Mouse (Mus musculus) monocyte, adult 5-6 weeks (primary cell): ENCODE results near the gene Rfc2. TPM values are rescaled to one million over a fixed set of nuclear protein-coding genes. Genes with fewer than 3 reads are reported as not detected.

Source experiments
- ATAC-seq: fragments of 153-309, 156-312 bp; replicated peaks from 2 replicates; pipeline ENCODE4 v1.8.0; 2017; ENCODE audit warnings: mild to moderate bottlenecking; ENCODE audit not compliant: low TSS enrichment, insufficient number of reproducible peaks, severe bottlenecking, poor library complexity, low FRiP score
- total RNA-seq: library from RNA; stranded (forward); fragments of 200-1000, 200-491, 200-594 nt; gene quantifications from 3 replicates; pipeline ENCODE4 v1.2.3, GENCODE M21; 2017

Rfc2 gene
- total RNA-seq, 1 experiment from 2014 or later: 50.7 TPM

GRCm38 (mm10) chr5:134592026-134592581 lies 10.9 kb downstream of the Rfc2 start:
- ATAC-seq: no peak

DNA sequence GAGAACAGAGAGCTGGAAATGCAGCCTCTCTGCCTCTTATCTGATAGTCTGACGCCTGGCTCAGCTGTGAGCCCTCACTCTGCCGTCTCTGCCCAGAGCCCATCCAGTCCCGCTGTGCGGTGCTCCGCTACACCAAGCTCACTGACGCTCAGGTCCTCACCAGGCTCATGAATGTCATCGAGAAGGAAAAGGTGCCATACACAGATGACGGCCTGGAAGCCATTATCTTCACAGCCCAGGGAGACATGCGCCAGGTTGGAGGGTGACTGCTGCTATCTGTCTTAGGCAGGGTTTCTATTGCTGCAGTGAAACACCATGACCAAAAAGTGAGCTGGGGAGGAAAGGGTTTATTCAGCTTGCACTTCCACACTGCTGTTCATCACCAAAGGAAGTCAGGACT lies 11.9 kb downstream of the Rfc2 start:
- ATAC-seq: no peak

GRCm38 (mm10) chr5:134597711-134598110 lies 16.5 kb downstream of the Rfc2 start:
- no peak for ATAC-seq

DNA sequence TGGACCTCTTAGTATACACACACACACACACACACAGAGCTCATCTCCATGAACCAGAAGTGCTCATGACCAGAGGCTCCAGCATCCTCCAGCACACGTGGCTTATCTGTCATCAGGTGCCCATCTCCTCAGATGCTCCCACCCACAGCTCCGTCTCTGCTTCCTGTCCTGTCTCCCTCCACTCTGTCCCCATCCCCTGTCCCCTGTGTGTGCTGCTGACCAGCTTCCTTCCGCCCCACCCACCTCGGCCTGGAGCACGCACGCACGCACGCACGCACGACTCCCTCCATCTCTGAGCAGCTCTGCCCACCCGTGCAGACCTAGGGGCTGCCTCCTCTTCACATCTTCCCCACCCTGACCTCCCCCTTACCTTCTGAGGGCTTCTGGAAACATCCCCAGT lies 23.2 kb downstream of the Rfc2 start:
- no peak for ATAC-seq

DNA sequence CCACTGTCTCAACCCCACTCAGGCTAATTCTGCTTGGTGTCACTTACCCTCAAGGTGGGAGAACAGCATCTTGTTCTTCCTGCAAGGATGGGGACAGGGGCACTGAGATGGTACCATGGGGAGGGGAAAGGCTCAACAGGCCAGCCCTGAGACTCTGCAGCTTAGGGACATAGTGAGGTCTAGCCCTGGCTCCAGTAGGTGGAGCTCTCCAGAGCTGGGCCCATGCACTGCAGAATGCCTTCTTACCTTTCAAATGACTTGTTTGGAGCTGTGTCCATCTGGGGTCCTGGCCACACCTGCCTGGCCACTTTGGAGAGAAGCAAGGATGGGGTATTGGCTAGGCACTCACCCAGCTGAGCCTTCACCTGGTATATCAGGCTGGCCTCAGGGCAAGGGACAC lies 25.1 kb downstream of the Rfc2 start:
- ATAC-seq: no peak

DNA sequence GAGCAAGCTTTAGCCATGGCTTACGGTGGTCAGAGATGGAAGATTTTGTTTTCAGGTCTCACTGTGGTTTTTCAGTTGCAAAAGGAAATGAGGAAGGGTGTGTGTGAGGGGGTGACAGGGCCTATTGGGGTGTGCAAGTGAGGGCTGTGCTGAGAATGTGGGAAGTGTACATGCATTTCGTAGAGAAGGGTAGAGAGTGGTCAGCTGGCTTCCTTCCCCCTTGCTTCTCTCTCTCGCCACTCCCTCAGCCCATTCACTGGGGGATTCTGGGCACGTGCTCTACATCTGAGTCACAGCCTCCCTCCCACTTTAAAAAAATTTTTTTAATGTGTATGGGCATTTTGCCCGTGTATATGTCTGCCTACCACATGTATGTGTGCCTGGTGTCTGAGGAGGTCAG lies 26.0 kb downstream of the Rfc2 start:
- peak; percentile 91 for ATAC-seq

DNA sequence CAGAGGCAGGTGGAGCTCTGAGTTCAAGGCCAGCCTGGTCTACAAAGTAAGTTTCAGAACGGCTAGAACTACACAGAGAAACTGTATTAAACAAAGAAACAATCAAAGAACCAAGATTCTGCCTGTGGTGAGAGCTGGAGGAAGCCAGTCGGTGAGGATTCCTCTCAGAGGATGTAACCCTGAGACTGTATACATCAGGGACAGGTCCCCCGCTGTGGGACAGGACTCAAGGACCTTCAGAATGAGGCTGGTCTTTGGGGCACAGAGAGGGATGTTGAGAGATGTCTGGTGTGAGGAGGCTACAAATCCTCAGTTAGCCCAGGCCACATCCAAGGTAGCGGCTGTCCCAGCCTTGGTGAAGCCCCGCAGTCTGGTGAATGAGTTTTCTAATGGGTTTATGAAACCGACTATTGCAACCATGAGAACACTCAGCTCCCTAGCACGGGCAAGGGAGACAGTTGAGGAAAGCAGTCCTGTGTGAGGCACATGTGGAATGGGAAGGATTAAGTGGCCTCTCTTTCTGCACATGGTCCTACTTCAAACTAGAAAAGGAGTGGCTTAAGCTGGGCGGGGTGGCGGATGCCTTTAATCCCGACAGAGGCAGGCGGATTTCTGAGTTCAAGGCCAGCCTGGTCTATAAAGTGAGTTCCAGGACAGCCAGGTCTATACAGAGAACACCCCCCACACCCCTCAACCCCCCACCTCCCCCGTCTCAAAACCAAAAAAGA lies 28.9 kb downstream of the Rfc2 start:
- ATAC-seq: no peak

DNA sequence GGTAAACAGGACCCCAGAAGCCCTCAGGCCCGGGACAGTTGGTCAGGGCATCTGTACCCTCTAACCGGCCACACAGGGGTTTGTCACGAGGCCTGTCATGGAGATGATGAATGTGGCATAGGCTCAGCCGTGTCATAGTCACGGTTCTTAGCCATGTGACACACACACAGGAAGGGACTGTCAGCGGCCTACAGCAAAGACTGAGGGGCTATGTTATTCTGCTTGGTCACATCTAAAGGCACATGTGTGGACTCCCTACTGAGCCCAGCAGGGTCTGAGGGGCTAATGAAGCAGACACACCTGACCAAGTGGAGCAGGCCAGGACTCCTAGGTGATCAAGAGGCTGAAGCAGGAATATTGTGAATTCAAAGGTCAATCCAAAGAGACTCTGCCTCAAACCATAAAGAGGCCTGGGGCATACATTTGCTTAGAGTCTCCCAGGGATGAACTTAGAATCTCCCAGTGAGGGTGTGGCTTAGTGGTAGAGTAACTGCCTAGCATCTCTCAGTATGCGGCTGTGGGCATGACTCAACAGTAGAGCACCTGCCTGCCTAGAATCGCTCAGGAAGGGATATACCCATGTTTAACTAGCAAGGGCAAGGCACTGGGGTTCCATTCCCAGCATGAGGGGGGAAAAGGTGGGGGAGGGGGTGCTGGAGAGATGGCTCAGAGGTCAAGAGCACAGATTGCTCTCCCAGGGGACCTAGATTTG lies 30.8 kb downstream of the Rfc2 start:
- ATAC-seq: no peak

DNA sequence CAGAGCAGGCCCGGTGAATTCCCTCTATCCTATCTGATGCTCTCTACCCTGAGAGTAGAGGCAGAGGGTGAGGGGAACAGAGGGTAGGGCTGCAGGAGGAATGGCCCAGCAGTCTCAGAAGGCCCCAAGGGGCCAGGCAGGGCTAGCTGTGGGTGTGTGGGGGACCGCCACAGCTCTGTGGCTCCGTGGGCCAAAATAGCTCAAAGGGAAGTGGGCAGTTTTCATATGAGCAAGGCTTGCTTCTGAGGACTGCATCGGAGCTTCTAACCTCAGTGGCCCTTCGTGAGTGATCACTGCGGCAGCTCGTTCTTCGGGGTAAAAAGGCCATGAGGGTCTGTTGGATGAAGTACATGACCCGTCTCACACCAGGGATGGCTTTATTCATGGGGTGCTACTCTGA lies 32.6 kb downstream of the Rfc2 start:
- peak; percentile 37; the same call in 1 of the 2 replicates for ATAC-seq

DNA sequence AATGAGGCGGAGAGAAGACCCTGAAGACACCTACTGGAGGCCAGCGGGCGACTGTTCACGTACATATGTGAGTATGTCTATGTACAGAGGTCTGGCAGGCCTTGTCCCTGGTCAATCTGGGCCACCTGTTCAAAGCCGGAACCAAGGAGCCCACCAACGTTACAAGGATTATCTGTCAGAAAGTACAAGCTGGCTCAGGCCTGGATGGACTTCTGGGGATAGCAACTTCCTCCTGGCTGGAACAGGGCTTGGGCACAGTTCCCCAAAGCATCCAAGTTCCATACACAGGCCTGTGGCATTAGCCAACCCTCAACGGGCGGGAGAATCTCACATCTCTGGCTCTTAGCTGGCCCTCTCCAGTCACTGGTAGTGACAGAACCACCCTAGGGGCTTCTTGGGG lies 33.1 kb downstream of the Rfc2 start:
- peak; percentile 19 for ATAC-seq

GRCm38 (mm10) chr5:134614802-134615201 lies 33.6 kb downstream of the Rfc2 start, which contains the start of gene Lat2:
Gene Lat2, minus strand, starts transcription at chr5:134615025.
- peak; percentile 67 for ATAC-seq

- no peak; the same call in 1 of the 2 replicates for ATAC-seq
Measured at GRCm38 (mm10) chr5:134615380-134615779, 34.2 kb downstream of the Rfc2 start.

DNA sequence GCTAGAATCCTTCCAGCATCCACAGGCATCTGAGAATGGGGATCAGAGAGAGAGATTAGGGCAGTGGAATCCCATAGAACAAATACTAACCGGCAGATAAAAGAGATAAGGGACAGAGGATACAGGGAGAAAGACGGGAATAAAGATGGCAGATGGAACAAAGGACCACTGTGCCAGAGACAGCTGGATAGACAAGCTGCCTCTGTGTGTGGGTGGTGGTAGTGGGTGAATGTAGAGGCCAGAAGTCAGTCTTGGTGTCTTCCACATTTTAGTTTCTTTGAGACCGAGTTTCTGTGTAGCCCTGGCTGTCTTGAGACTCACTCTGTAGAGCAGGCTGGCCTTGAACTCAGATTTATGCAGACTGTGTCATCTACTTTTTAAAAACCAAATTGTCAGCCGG lies 34.6 kb downstream of the Rfc2 start:
- ATAC-seq: no peak

DNA sequence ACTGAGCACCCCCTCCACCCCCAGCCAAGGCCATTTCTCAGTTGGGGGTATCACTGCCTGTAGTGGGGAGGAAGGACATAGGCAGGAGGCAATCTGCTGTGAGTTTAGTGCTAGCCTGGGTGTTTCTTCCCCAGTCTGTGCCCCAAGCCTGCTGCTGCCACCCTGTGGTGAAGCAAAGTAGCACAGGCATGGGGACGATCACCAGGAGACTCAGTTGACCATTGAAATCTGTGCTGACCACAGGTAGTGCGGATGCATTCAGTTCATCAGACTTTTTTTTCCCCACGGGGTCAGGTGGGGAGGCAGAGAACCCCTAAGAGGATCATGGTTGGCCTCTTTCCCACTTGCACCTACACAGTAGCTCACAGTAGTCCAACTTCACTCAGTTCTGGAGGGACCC lies 35.9 kb downstream of the Rfc2 start:
- ATAC-seq: peak; percentile 62

DNA sequence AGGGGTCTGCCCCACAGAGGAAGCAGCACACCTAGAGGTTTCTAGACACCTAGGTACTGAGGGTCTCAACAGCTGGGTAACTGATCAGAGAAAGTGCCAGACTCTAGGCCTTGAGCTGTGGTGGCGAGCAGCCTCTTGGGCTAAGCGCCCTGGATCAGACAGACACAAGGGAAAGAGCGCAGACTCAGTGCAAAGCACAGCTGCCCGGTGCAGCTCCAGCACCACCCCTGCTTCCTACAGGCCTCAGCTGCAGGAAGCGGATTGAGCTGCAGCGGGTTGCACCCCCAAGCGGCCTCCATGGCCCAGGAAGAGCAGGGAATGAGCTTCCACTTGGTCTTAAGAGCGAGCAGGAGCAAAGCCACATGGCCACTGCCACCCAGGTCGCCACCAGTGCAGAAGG lies 39.3 kb downstream of the Rfc2 start:
- no peak for ATAC-seq

DNA sequence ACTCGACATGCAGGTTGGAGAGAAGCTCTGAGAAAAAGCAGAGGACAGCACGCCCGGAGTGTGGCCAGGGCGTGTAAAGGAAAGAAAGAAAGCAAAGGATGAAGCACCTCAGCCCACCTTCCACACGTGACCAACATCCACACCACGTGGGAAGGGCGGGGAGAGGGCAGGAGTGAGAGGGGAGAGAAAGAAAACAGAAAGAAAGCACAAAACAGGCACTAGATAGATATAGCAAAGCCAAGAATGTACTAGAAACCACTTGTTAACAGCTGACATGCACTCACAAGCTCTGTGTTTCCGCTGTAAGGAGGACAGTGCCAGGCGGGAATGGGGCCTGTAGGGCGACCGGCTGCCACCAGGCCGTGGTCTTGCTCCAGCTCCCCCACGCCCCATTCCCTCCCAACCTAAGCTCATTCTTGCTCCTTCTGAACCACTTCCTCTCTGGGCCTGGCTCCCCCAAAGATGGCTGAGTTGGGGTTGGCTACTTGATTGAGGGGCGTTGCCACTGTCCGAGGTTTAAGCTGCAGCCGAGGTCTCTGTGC lies 40.0 kb downstream of the Rfc2 start:
- no peak for ATAC-seq

DNA sequence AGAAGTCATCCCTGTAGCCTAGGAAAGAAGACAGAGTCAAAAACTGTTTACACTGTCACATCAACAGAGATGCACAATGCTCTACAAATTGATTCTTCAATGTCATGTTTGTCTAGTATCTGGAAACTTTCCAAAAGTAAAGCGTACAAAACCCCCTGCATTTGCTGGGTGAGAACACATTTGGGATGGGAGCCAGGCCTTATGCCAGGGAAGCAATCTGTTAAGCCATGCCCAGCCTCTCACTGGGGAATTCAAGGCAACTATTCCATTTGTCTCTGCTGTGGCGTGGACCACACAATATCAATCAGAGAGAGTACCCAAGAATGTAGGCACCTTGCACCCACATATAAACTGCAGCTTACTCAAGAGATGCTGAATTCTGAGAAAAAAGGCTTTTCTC lies 40.9 kb downstream of the Rfc2 start:
- ATAC-seq: no peak

DNA sequence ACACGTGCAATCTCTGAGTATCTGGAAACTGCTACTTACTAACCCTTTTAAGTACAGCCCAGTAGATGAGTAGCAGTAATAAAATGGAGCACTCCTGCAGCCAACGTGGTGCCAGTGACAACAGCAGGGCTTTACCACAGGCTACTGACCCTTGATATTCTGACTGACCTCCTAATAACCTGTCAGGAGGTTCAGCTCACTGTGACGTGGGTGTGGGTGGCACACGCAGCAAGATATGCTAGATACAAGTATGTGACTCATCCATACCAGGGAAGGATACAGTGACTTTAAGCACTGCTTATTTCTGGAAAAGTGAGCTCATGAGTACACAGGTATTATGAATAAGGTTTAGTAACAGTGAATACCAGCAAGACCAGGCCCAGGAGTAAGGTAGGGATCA lies 48.3 kb downstream of the Rfc2 start:
- no peak for ATAC-seq

GRCm38 (mm10) chr5:134630835-134631234 lies 49.7 kb downstream of the Rfc2 start:
- ATAC-seq: no peak

DNA sequence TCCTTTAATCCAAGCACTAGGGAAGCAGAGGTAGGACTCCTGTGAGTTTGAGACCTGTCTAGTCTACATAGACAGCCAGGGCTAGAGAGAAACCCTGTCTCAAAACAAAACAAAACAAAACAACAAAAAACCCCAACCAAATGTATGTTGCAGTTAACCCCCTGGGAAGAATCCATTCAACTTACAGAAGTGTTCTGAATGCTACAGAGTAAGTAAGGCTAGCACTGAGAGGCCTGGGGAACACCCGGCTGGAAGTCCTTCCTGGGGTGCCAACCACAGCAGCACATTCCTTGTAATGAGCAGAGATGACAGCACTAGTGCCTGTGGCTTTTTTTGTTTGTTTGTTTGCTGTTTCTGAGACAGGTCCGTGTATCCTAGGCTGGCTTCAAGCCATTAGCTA lies 51.7 kb downstream of the Rfc2 start:
- no peak for ATAC-seq
